12 mouse cellular contexts compared by ENCODE assay signal in the genomic region with DNA sequence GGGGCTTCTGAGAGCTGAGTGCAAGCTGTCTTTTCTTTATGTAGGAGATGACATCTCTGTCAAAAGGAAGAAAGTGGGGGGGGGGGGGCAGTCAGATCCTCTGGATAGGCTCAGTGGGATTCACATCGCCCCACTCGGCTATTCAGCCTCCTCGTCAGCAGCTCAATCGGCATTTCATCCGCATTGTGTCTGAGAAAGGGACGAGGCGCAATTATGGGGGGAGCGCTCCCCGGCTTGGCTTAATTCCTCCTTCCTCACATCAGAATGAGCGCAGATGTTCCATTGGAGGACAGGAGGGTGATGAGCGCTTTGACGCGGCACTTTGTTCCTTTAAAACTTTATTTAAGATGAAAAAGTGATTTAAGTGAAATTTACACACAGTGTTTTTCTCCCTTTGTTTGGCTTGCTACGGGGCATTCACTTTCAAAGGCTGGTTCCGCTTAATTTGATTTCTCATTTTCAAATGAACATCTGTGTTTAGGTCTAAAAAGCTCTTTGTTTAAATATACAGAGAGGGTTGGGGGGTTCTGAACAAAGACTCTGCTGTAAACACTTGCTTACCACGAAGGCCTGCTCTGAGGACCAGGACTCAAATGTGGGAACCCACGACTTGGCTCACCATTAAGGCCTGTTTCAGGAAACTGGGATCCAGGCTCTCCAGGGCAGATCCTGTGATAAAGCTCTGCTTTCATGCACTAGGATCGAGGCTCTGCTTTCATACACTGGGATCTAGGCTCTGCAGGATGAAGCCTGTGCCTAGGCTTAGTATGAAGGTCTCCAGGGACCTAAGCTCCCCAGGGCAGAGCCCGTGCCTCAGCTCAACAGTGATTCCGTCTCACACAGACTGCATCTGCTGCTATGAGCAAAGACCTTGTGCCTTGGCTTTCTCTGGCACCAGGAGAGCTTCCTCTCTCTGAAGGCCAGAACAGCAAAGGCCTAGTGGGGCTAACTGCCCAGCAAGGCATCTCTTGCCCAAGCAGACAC.
DNase-seq lines count a peak whose midpoint lies in the region; ATAC-seq and TF ChIP-seq lines count a peak whose summit lies in the region.
"Had no signal": no experiment of that assay in that cellular context is flagged by ENCODE, and none has a peak within 500 bp of the region (broad histone marks: within the 10 kb centered on the region; RNA-seq: fewer than 3 reads in every experiment).

No protein-coding gene starts in this region.

- H3K4me2 ChIP-seq in neural tube, embryonic 11.5 days (ENCODE audit: low read depth): no peak overlapping the region
- 0 out of 2 replicates have a peak overlapping the region, but pooled peaks have one; percentile 10 for H3K4me2 ChIP-seq in embryonic facial prominence, embryonic 15.5 days (replicated peaks)
- no peak overlapping the region for H3K4me2 ChIP-seq in hindbrain, embryonic 15.5 days
- H3K4me2 ChIP-seq in neural tube, embryonic 15.5 days: no peak overlapping the region
- H3K4me2 ChIP-seq in heart, embryonic 11.5 days: no peak overlapping the region
- H3K4me2 ChIP-seq: stomach, embryonic 15.5 days had no signal

- peak overlapping the region; percentile 90 for H3K27ac ChIP-seq in neural tube, embryonic 11.5 days (ENCODE audit: low read depth, low read length)
- peak overlapping the region; percentile 55; the same call in 1 of the 2 replicates for H3K27ac ChIP-seq in embryonic facial prominence, embryonic 15.5 days (replicated peaks)
- peak overlapping the region; percentile 69 for H3K27ac ChIP-seq in hindbrain, embryonic 15.5 days (replicated peaks)
- H3K27ac ChIP-seq in neural tube, embryonic 15.5 days (replicated peaks): peak overlapping the region; percentile 74
- no peak overlapping the region for H3K27ac ChIP-seq in heart, embryonic 11.5 days (ENCODE audit: low read depth, low read length)
- H3K27ac ChIP-seq: stomach, embryonic 15.5 days had no signal

- H3K27me3 ChIP-seq in neural tube, embryonic 11.5 days (ENCODE audit: control insufficient read depth, insufficient read depth, low read length): no peaks in the 10 kb centered on the region
- H3K27me3 ChIP-seq in embryonic facial prominence, embryonic 15.5 days: no peaks in the 10 kb centered on the region
- no peaks in the 10 kb centered on the region for H3K27me3 ChIP-seq in hindbrain, embryonic 15.5 days
- H3K27me3 ChIP-seq in neural tube, embryonic 15.5 days (replicated peaks): no peaks in the 10 kb centered on the region
- peaks cover 5% of the 10 kb centered on the region; the same call in 1 of the 2 replicates for H3K27me3 ChIP-seq in heart, embryonic 11.5 days (ENCODE audit: control insufficient read depth, insufficient read depth, low read length)
- H3K27me3 ChIP-seq: stomach, embryonic 15.5 days had no signal

- DNase-seq in neural tube, embryonic 11.5 days (ENCODE audit: low spot score): peak; percentile 60
- no peak for DNase-seq in neural tube, embryonic 10.5 days (ENCODE audit: extremely low spot score, low spot score)
- DNase-seq in adrenal gland, postnatal 4 days (ENCODE audit: low spot score in 2 of 2): no peak
- no peak for DNase-seq in lung, adult 2 months
- DNase-seq: adrenal gland, postnatal 36 days; cerebellum, adult 9-11 months; liver had no signal

- H3K9me3 ChIP-seq in neural tube, embryonic 11.5 days (ENCODE audit: control insufficient read depth, low read length): no peaks in the 10 kb centered on the region
- H3K9me3 ChIP-seq in embryonic facial prominence, embryonic 15.5 days (replicated peaks): no peaks in the 10 kb centered on the region
- no peaks in the 10 kb centered on the region for H3K9me3 ChIP-seq in hindbrain, embryonic 15.5 days
- H3K9me3 ChIP-seq in neural tube, embryonic 15.5 days (replicated peaks): no peaks in the 10 kb centered on the region
- no peaks in the 10 kb centered on the region for H3K9me3 ChIP-seq in heart, embryonic 11.5 days (replicated peaks; ENCODE audit: control insufficient read depth, low read length)
- H3K9me3 ChIP-seq: stomach, embryonic 15.5 days had no signal

- H3K9ac ChIP-seq in neural tube, embryonic 11.5 days (ENCODE audit: low read length): 0 out of 2 replicates have a peak overlapping the region, but pooled peaks have one; percentile 22
- no peak overlapping the region for H3K9ac ChIP-seq in embryonic facial prominence, embryonic 15.5 days
- no peak overlapping the region for H3K9ac ChIP-seq in hindbrain, embryonic 15.5 days
- no peak overlapping the region for H3K9ac ChIP-seq in neural tube, embryonic 15.5 days (replicated peaks)
- H3K9ac ChIP-seq in heart, embryonic 11.5 days (ENCODE audit: low read depth, low read length): no peak overlapping the region
- H3K9ac ChIP-seq: stomach, embryonic 15.5 days had no signal

- H3K4me3 ChIP-seq in neural tube, embryonic 11.5 days (ENCODE audit: low read depth, low read length): no peak overlapping the region
- no peak overlapping the region for H3K4me3 ChIP-seq in embryonic facial prominence, embryonic 15.5 days (replicated peaks)
- no peak overlapping the region for H3K4me3 ChIP-seq in hindbrain, embryonic 15.5 days
- no peak overlapping the region for H3K4me3 ChIP-seq in neural tube, embryonic 15.5 days (replicated peaks)
- H3K4me3 ChIP-seq in heart, embryonic 11.5 days (ENCODE audit: low read depth, low read length): no peak overlapping the region
- H3K4me3 ChIP-seq in lung, adult 2 months (replicated peaks; ENCODE audit: extremely low read depth, low read depth, low read length): no peak overlapping the region
- H3K4me3 ChIP-seq: stomach, embryonic 15.5 days had no signal

- 43% methylated on average over 20 of the region's 20 CpGs for WGBS in neural tube, embryonic 11.5 days
- WGBS in embryonic facial prominence, embryonic 15.5 days: 32% methylated on average over 20 of the region's 20 CpGs
- WGBS in hindbrain, embryonic 15.5 days: 27% methylated on average over 20 of the region's 20 CpGs
- WGBS in neural tube, embryonic 15.5 days: 28% methylated on average over 20 of the region's 20 CpGs
- 85% methylated on average over 20 of the region's 20 CpGs for WGBS in heart, embryonic 11.5 days (ENCODE audit: insufficient replicate concordance)
- WGBS in lung, adult 2 months: 91% methylated on average over 20 of the region's 20 CpGs

- TF ChIP-seq CTCF in lung, adult 2 months (IDR thresholded peaks at IDR 0.05; ENCODE audit: insufficient read depth, low read length): no peak

- ATAC-seq in neural tube, embryonic 11.5 days (ENCODE audit: insufficient read depth, low FRiP score, low TSS enrichment): peak; percentile 73
- peak; percentile 26; the same call in 1 of the 2 replicates for ATAC-seq in embryonic facial prominence, embryonic 15.5 days (ENCODE audit: insufficient number of reproducible peaks, low FRiP score, low TSS enrichment, low read depth)
- ATAC-seq in hindbrain, embryonic 15.5 days (ENCODE audit: low FRiP score, low read depth): peak; percentile 44; the same call in 1 of the 2 replicates
- peak; percentile 35; the same call in 1 of the 2 replicates for ATAC-seq in neural tube, embryonic 15.5 days (ENCODE audit: low FRiP score)
- no peak for ATAC-seq in heart, embryonic 11.5 days (replicated peaks; ENCODE audit: insufficient number of reproducible peaks, low FRiP score, low TSS enrichment)

- H3K36me3 ChIP-seq in neural tube, embryonic 11.5 days (ENCODE audit: control insufficient read depth, insufficient read depth, low read length): no peaks in the 10 kb centered on the region
- no peaks in the 10 kb centered on the region for H3K36me3 ChIP-seq in embryonic facial prominence, embryonic 15.5 days
- no peaks in the 10 kb centered on the region for H3K36me3 ChIP-seq in hindbrain, embryonic 15.5 days
- H3K36me3 ChIP-seq in neural tube, embryonic 15.5 days: no peaks in the 10 kb centered on the region
- no peaks in the 10 kb centered on the region for H3K36me3 ChIP-seq in heart, embryonic 11.5 days (ENCODE audit: control insufficient read depth, insufficient read depth, low read length)
- H3K36me3 ChIP-seq: stomach, embryonic 15.5 days had no signal

- no peak for TF ChIP-seq POLR2A in lung, adult 2 months (IDR thresholded peaks at IDR 0.05; ENCODE audit: borderline replicate concordance, extremely low read depth, low read depth, low read length)

- H3K4me1 ChIP-seq in neural tube, embryonic 11.5 days (ENCODE audit: control insufficient read depth, insufficient read depth, low read length): peaks cover 26% of the 10 kb centered on the region
- peaks cover 34% of the 10 kb centered on the region for H3K4me1 ChIP-seq in embryonic facial prominence, embryonic 15.5 days
- H3K4me1 ChIP-seq in hindbrain, embryonic 15.5 days (replicated peaks): peaks cover 13% of the 10 kb centered on the region
- peaks cover 31% of the 10 kb centered on the region for H3K4me1 ChIP-seq in neural tube, embryonic 15.5 days
- H3K4me1 ChIP-seq in heart, embryonic 11.5 days (ENCODE audit: control insufficient read depth, insufficient read depth, low read length): no peaks in the 10 kb centered on the region; the same call in 1 of the 2 replicates
- no peaks in the 10 kb centered on the region for H3K4me1 ChIP-seq in lung, adult 2 months (ENCODE audit: control insufficient read depth, insufficient read depth, low read length)
- H3K4me1 ChIP-seq: stomach, embryonic 15.5 days had no signal
